In the genomic region with DNA sequence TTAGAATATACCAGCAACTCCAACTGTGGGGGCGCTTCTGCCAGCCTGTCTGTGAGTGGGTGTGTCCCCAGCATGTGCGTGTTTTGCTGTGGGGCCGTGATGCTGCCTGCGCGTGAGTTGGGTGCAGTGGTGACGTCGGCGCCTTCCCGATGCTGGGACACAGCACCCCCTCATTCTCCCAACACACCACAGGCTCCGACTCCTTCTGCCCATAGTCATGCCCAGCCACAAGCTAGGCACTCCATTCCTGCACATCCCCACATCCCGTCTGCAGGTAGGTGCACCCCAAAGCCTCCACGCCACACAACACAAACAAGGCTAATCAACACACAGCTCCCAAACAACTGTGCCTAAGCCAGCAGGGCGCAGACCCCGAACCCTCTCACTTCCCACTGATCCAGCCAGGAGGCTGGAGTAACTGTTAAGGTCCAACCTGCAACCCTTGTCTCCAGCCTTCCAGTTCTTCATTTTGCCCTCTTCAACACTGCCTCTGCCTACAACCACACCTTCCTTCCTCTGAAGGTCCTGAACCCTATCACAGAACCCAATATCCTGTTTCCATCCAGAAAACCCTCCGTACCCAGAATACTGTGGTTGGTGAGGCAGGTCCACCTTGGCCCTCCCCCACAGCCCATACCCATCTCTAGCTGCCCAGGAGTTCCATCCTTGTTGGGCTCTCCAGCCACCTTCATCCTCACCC, we compare ENCODE assay signal across 8 mouse cellular contexts. TPM values are rescaled to one million over a fixed set of nuclear protein-coding genes. Genes with fewer than 3 reads are reported as not detected.
DNase-seq lines count a peak whose midpoint lies in the region; ATAC-seq lines count a peak whose summit lies in the region.

No protein-coding gene starts in this region.

- H3K4me3 ChIP-seq in midbrain, embryonic 13.5 days (replicated peaks), result peak overlapping the region; percentile 55

- H3K9me3 ChIP-seq in midbrain, embryonic 13.5 days, result no peaks in the 10 kb centered on the region

- H3K27ac ChIP-seq in midbrain, embryonic 13.5 days, result peak overlapping the region; percentile 60

- peak overlapping the region; percentile 81 for H3K9ac ChIP-seq in midbrain, embryonic 13.5 days (replicated peaks)

- DNase-seq in adrenal gland, adult 2 months, result peak; percentile 6
- DNase-seq in adrenal gland, postnatal 25 days, result no peak
- DNase-seq in ovary, adult 18-20 months (ENCODE audit: low spot score), result peak; percentile 1
- no peak for DNase-seq in ovary, postnatal 10 days (ENCODE audit: low spot score)
- DNase-seq in frontal cortex, postnatal 25 days (ENCODE audit: low spot score in 2 of 2), result peak; percentile 53 to 61
- peak; percentile 60 to 61 for DNase-seq in layer of hippocampus, postnatal 25 days (ENCODE audit: extremely low spot score in 1 of 2, low spot score in 1 of 2)
- DNase-seq in yolk sac, embryonic 10.5 days (ENCODE audit: low spot score), result no peak

- ATAC-seq in midbrain, embryonic 13.5 days, result 0 out of 2 replicates have a peak, but pooled peaks have one; percentile 0

- H3K4me1 ChIP-seq in midbrain, embryonic 13.5 days (replicated peaks), result peaks cover 66% of the 10 kb centered on the region

- H3K4me2 ChIP-seq in midbrain, embryonic 13.5 days (replicated peaks), result peak overlapping the region; percentile 71

- H3K27me3 ChIP-seq in midbrain, embryonic 13.5 days, result peaks cover 84% of the 10 kb centered on the region

- WGBS in midbrain, embryonic 13.5 days, result 32% methylated on average over 15 of the region's 15 CpGs

- peaks cover 24% of the 10 kb centered on the region for H3K36me3 ChIP-seq in midbrain, embryonic 13.5 days

RNA-seq across cellular contexts. Expression of gene Psd, which starts 10.0 kb away (rescaled TPM):
- total RNA-seq in adrenal gland, adult 2 months (2021), result 1 to 10 TPM; 7.3 to 7.9 TPM
- 13.7 and 18.1 TPM in 2 replicates for polyA plus RNA-seq in adrenal gland, adult 2 months (2012; rRNA removed)
- 8.6 and 12.7 TPM in 2 replicates for total RNA-seq in adrenal gland, postnatal 25 days (2021)
- total RNA-seq in layer of hippocampus, postnatal 25 days (2021), result 100 to 1,000 TPM; 765 to 790 TPM
- 61.7 and 69.0 TPM in 2 replicates for polyA plus RNA-seq in midbrain, embryonic 13.5 days (2015; fragmentation: Nextera tagmentation; extraction: Ambion mirVana)

RNA-seq across cellular contexts. Expression of gene Fbxl15, which starts 11.0 kb away (rescaled TPM):
- 10 to 100 TPM in 1 of 2 experiments, 1 to 10 TPM in 1; 6.7 to 12.1 TPM for total RNA-seq in adrenal gland, adult 2 months (2021)
- polyA plus RNA-seq in adrenal gland, adult 2 months (2012; rRNA removed), result 41.6 and 60.3 TPM in 2 replicates
- total RNA-seq in adrenal gland, postnatal 25 days (2021), result 9.8 and 13.4 TPM in 2 replicates
- 10 to 100 TPM; 29.0 to 32.8 TPM for total RNA-seq in layer of hippocampus, postnatal 25 days (2021)
- polyA plus RNA-seq in midbrain, embryonic 13.5 days (2015; fragmentation: Nextera tagmentation; extraction: Ambion mirVana), result 40.8 and 44.2 TPM in 2 replicates

RNA-seq across cellular contexts. Expression of gene Nfkb2, which starts 12.9 kb away (rescaled TPM):
- 10 to 100 TPM; 34.9 to 44.3 TPM for total RNA-seq in adrenal gland, adult 2 months (2021)
- polyA plus RNA-seq in adrenal gland, adult 2 months (2012; rRNA removed), result 65.7 and 80.9 TPM in 2 replicates
- total RNA-seq in adrenal gland, postnatal 25 days (2021), result 42.4 and 44.3 TPM in 2 replicates
- 1 to 10 TPM; 1.8 to 2.8 TPM for total RNA-seq in layer of hippocampus, postnatal 25 days (2021)
- 1.8 and 2.3 TPM in 2 replicates for polyA plus RNA-seq in midbrain, embryonic 13.5 days (2015; fragmentation: Nextera tagmentation; extraction: Ambion mirVana)

RNA-seq across cellular contexts. Expression of gene Cuedc2, which starts 21.5 kb away (rescaled TPM):
- total RNA-seq in adrenal gland, adult 2 months (2021), result 10 to 100 TPM; 72.2 to 87.7 TPM
- polyA plus RNA-seq in adrenal gland, adult 2 months (2012; rRNA removed), result 41.3 and 42.5 TPM in 2 replicates
- 64.1 and 81.8 TPM in 2 replicates for total RNA-seq in adrenal gland, postnatal 25 days (2021)
- 100 to 1,000 TPM; 164 to 189 TPM for total RNA-seq in layer of hippocampus, postnatal 25 days (2021)
- 290 TPM in 2 replicates for polyA plus RNA-seq in midbrain, embryonic 13.5 days (2015; fragmentation: Nextera tagmentation; extraction: Ambion mirVana)

RNA-seq across cellular contexts. Expression of gene Mfsd13a, which starts 23.9 kb away (rescaled TPM):
- 1 to 10 TPM; 7.3 to 9.6 TPM for total RNA-seq in adrenal gland, adult 2 months (2021)
- 43.2 and 63.5 TPM in 2 replicates for polyA plus RNA-seq in adrenal gland, adult 2 months (2012; rRNA removed)
- total RNA-seq in adrenal gland, postnatal 25 days (2021), result 6.3 and 8.8 TPM in 2 replicates
- total RNA-seq in layer of hippocampus, postnatal 25 days (2021), result 10 to 100 TPM; 29.9 to 31.4 TPM
- polyA plus RNA-seq in midbrain, embryonic 13.5 days (2015; fragmentation: Nextera tagmentation; extraction: Ambion mirVana), result 7.8 and 9.2 TPM in 2 replicates

Comparison
In these comparisons a context has a peak if more than half of its experiments do, and no peak if none do; other contexts are left out.
1. DNase-seq: peak in adrenal gland, adult 2 months (single experiment), ovary, adult 18-20 months (single experiment), frontal cortex, postnatal 25 days (2 of 2) and layer of hippocampus, postnatal 25 days (2 of 2); none in adrenal gland, postnatal 25 days (single experiment), ovary, postnatal 10 days (single experiment) and yolk sac, embryonic 10.5 days (single experiment).
2. RNA of gene Psd, which starts 10.0 kb away (total RNA-seq): 765 to 790 TPM in layer of hippocampus, postnatal 25 days; 8.6 to 12.7 TPM in adrenal gland, postnatal 25 days and 7.3 to 7.9 TPM in adrenal gland, adult 2 months; every median in the first group is over 10 times any median in the second.
3. RNA of gene Nfkb2, which starts 12.9 kb away (total RNA-seq): 34.9 to 44.3 TPM in adrenal gland, adult 2 months and 42.4 to 44.3 TPM in adrenal gland, postnatal 25 days; 1.8 to 2.8 TPM in layer of hippocampus, postnatal 25 days; every median in the first group is over 4 times any median in the second.